Comparison of ENCODE assay signal across 10 mouse cellular contexts in the genomic region with DNA sequence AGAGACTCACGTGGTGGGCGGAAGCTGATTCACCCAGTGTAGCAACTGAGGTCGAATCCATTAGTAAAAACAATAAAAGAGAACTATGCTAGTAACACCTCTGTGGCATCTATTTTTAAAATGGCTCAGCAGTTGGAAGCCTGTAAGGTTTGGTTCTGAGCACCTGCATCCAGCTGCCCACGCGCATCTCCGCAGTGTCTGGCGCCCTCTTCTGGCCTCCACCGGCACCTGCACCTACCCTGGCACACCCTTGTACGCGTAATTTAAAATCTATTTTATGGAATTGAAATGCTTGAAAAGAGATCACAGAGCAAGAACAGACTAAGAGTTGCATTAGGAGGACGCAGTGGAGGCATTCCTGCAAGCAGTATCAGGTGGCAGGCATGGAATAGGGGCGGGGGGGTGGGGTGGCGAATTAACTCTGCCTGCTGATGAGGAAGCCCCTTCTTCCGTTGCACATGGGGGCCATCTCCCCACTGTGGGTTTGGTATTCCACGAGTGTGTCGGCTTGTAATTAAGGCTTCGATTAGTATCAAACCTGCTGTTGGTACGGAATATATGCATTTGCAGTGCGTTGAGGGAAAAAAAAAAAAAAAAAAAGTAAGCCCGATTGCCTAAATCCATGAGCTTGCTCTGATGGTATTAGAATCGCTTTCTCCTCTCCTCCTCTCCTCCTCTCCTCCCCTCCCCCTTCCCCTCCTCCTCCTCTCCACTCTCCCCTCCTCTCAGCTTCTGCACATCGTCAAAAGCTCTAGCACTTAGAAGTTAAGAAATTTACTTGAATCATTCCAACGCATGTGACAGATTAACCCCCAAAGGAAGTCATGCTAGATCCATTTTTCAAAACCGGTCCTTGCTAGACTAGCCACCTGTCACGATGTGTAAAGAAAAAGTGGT.
DNase-seq lines count a peak whose midpoint lies in the region; ATAC-seq and TF ChIP-seq lines count a peak whose summit lies in the region.
"Had no signal": no experiment of that assay in that cellular context is flagged by ENCODE, and none has a peak within 500 bp of the region (broad histone marks: within the 10 kb centered on the region; RNA-seq: fewer than 3 reads in every experiment).

No protein-coding gene starts in this region.

- no peaks in the 10 kb centered on the region for H3K36me3 ChIP-seq in hindbrain, embryonic 14.5 days (replicated peaks; ENCODE audit: control insufficient read depth, insufficient read depth)
- no peaks in the 10 kb centered on the region for H3K36me3 ChIP-seq in neural tube, embryonic 14.5 days (ENCODE audit: control insufficient read depth, insufficient read depth, low read length)

- peak overlapping the region; percentile 45 for H3K4me2 ChIP-seq in hindbrain, embryonic 14.5 days (replicated peaks)
- H3K4me2 ChIP-seq in neural tube, embryonic 14.5 days (ENCODE audit: low read depth, low read length): peak overlapping the region; percentile 37

- H3K9me3 ChIP-seq in hindbrain, embryonic 14.5 days (ENCODE audit: control insufficient read depth, low read length): no peaks in the 10 kb centered on the region
- H3K9me3 ChIP-seq in neural tube, embryonic 14.5 days (ENCODE audit: control insufficient read depth, low read length): no peaks in the 10 kb centered on the region

- H3K27me3 ChIP-seq in hindbrain, embryonic 14.5 days (ENCODE audit: control insufficient read depth, insufficient read depth, low read length): no peaks in the 10 kb centered on the region
- H3K27me3 ChIP-seq in neural tube, embryonic 14.5 days (ENCODE audit: control insufficient read depth, insufficient read depth, low read length): no peaks in the 10 kb centered on the region

- peak overlapping the region; percentile 24; the same call in 1 of the 2 replicates for H3K9ac ChIP-seq in hindbrain, embryonic 14.5 days
- H3K9ac ChIP-seq in neural tube, embryonic 14.5 days (replicated peaks; ENCODE audit: low read depth, low read length): no peak overlapping the region

- peak; percentile 61 for TF ChIP-seq CTCF in left cerebral cortex, adult 2 months (IDR thresholded peaks at IDR 0.05)
- peak; percentile 42 for TF ChIP-seq CTCF in cortical plate, adult 2 months (IDR thresholded peaks at IDR 0.05; ENCODE audit: extremely low read depth, insufficient read depth, low read length)

- 0 out of 2 replicates have a peak overlapping the region, but pooled peaks have one; percentile 9 for H3K4me3 ChIP-seq in left cerebral cortex, adult 2 months
- 0 out of 2 replicates have a peak overlapping the region, but pooled peaks have one; percentile 22 for H3K4me3 ChIP-seq in cortical plate, adult 2 months (ENCODE audit: insufficient read depth, low read length)
- peak overlapping the region; percentile 14 for H3K4me3 ChIP-seq in hindbrain, embryonic 14.5 days (replicated peaks; ENCODE audit: low read length)
- no peak overlapping the region for H3K4me3 ChIP-seq in neural tube, embryonic 14.5 days (ENCODE audit: low read depth, low read length)

- intact Hi-C loops in left cerebral cortex, adult 2 months (cut with DNase I): no loop called here
- intact Hi-C loops in heart, postnatal 14 days (cut with DNase I): no loop called here

- no peaks in the 10 kb centered on the region for H3K4me1 ChIP-seq in cortical plate, adult 2 months (ENCODE audit: control insufficient read depth, insufficient read depth, low read length)
- H3K4me1 ChIP-seq in hindbrain, embryonic 14.5 days (replicated peaks; ENCODE audit: control insufficient read depth, insufficient read depth, low read length): no peaks in the 10 kb centered on the region
- H3K4me1 ChIP-seq in neural tube, embryonic 14.5 days (ENCODE audit: control insufficient read depth, insufficient read depth, low read length): no peaks in the 10 kb centered on the region

- ATAC-seq in hindbrain, embryonic 14.5 days (ENCODE audit: low FRiP score): no peak
- no peak for ATAC-seq in neural tube, embryonic 14.5 days (ENCODE audit: low read depth)

- 23% methylated on average over 25 of the region's 25 CpGs for WGBS in hindbrain, embryonic 14.5 days
- 30% methylated on average over 25 of the region's 25 CpGs for WGBS in neural tube, embryonic 14.5 days

- DNase-seq in left cerebral cortex, adult 2 months (ENCODE audit: extremely low spot score in 1 of 2, low spot score in 2 of 2): peak; percentile 29 to 46
- DNase-seq in left cerebral cortex, adult 11 months (ENCODE audit: low spot score): no peak
- no peak for DNase-seq in hindbrain, embryonic 14.5 days (ENCODE audit: low spot score)
- no peak for DNase-seq in urinary bladder, postnatal 14 days (ENCODE audit: low spot score)
- no peak for DNase-seq in heart, postnatal 14 days
- DNase-seq in urinary bladder, postnatal 10 days (ENCODE audit: low spot score): no peak
- DNase-seq: cerebellum, adult 11 months; thymus, adult 2 months had no signal

- TF ChIP-seq POLR2A in cortical plate, adult 2 months (IDR thresholded peaks at IDR 0.05; ENCODE audit: extremely low read depth, insufficient read depth, low read length): no peak

- H3K27ac ChIP-seq in left cerebral cortex, adult 2 months: no peak overlapping the region
- no peak overlapping the region for H3K27ac ChIP-seq in cortical plate, adult 2 months (ENCODE audit: insufficient read depth, low read length)
- H3K27ac ChIP-seq in hindbrain, embryonic 14.5 days: no peak overlapping the region
- H3K27ac ChIP-seq in neural tube, embryonic 14.5 days (ENCODE audit: low read depth, low read length): no peak overlapping the region

Comparison
In these comparisons a context has a peak if more than half of its experiments do, and no peak if none do; other contexts are left out.
1. DNase-seq: peak in left cerebral cortex, adult 2 months (2 of 2); none in left cerebral cortex, adult 11 months (single experiment), hindbrain, embryonic 14.5 days (single experiment), urinary bladder, postnatal 14 days (single experiment), heart, postnatal 14 days (0 of 2) and urinary bladder, postnatal 10 days (single experiment).